Mouse (Mus musculus): ENCODE results near the gene Lysmd1. TPM values are rescaled to one million over a fixed set of nuclear protein-coding genes. Genes with fewer than 3 reads are reported as not detected.
"Not testable (repeated sequence)": the region's sequence is repeated elsewhere in the genome, so short reads cannot be mapped to it uniquely, and the experiment has no call there.

Lysmd1 gene
- polyA plus RNA-seq, 1 experiment from 2014 or later: 14.0 TPM

- Histone ChIP-seq H3K36me3 (replicated peaks) (peaks cover 65% of the 10 kb centered on the region), H3K9me3 (no peaks in the 10 kb centered on the region), H3K27ac (replicated peaks) (no peak within 1 kb of the TSS), H3K4me3 (no peak within 1 kb of the TSS), H3K27me3 (replicated peaks; ENCODE audit: low read depth, poor library complexity, severe bottlenecking) (no peaks in the 10 kb centered on the region), H3K4me1 (no peaks in the 10 kb centered on the region)
- WGBS: 67% methylated on average over 6 of the region's 6 CpGs
- no peak for DNase-seq (ENCODE audit: low spot score)
These were observed 9.6 kb upstream of the Lysmd1 start, which contains the start of gene Tmod4 for GRCm38 (mm10) chr3:95124246-95124645. Gene Tmod4 (plus strand): TSS chr3:95124476.

GRCm38 (mm10) chr3:95124972-95125371 is 8.9 kb upstream of the Lysmd1 start:
- Histone ChIP-seq H3K36me3 (replicated peaks) (peaks cover 65% of the 10 kb centered on the region), H3K4me1 (no peaks in the 10 kb centered on the region), H3K9me3 (no peaks in the 10 kb centered on the region), H3K27me3 (replicated peaks; ENCODE audit: low read depth, poor library complexity, severe bottlenecking) (no peaks in the 10 kb centered on the region), H3K27ac (replicated peaks) (no peak overlapping the region), H3K4me3 (no peak overlapping the region)
- WGBS: 64% methylated on average over 5 of the region's 5 CpGs
- no peak for DNase-seq (ENCODE audit: low spot score)

- DNase-seq (ENCODE audit: low spot score): no peak
These were observed 4.6 kb upstream of the Lysmd1 start for GRCm38 (mm10) chr3:95129226-95129651.

DNA sequence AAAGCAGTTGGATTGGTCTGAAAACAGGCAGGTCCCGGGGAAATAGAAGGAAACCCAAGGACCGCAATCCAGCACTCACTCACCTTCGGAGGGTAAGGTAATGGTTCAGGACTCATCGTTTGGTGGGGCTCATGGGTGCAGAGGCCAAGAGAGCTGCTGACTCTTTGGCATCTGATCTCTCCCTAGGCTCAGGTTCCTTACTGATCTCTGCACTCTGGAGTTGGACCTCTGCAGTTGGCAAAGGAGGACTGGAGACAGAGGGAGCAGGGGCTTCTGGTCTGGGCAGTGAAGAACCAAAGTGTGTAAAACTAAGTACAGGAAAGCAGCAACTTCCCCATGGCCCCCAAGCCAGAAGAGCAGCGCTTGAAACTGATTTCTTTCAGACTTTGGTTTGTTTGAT is 3.8 kb upstream of the Lysmd1 start:
- H3K27me3 ChIP-seq (replicated peaks; ENCODE audit: low read depth, poor library complexity, severe bottlenecking): no peaks in the 10 kb centered on the region
- peaks cover 48% of the 10 kb centered on the region for H3K36me3 ChIP-seq (replicated peaks)
- H3K4me1 ChIP-seq: peaks cover 12% of the 10 kb centered on the region
- H3K27ac ChIP-seq (replicated peaks): no peak overlapping the region
- no peaks in the 10 kb centered on the region for H3K9me3 ChIP-seq
- WGBS: 90% methylated on average over 5 of the region's 5 CpGs
- no peak for DNase-seq (ENCODE audit: low spot score)
- no peak overlapping the region for H3K4me3 ChIP-seq

More at GRCm38 (mm10) chr3:95129226-95129651, 4.6 kb upstream of the Lysmd1 start:
- Histone ChIP-seq H3K4me3 (no peak overlapping the region), H3K4me1 (peaks cover 9% of the 10 kb centered on the region), H3K36me3 (replicated peaks) (peaks cover 48% of the 10 kb centered on the region), H3K27ac (replicated peaks) (no peak overlapping the region), H3K27me3 (replicated peaks; ENCODE audit: low read depth, poor library complexity, severe bottlenecking) (no peaks in the 10 kb centered on the region), H3K9me3 (no peaks in the 10 kb centered on the region)
- 67% methylated on average over 6 of the region's 6 CpGs for WGBS

DNA sequence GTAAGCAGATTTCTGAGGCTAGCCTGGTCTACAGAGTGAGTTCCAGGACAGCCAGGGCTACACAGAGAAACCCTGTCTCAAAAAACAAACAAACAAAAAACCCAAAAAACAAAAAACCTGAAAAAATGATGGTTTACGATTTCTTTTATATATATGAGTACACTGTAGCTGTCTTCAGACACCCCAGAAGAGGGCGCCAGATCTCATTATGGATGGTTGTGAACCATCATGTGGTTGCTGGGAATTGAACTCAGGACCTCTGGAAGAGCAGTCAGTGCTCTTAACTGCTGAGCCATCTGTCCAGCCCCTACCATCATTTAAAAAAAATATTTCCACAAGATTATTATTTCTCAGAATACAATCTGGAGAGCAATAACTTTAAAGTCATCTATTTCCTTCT is 1.5 kb upstream of the Lysmd1 start:
- peaks cover 48% of the 10 kb centered on the region for H3K36me3 ChIP-seq (replicated peaks)
- WGBS: 86% methylated on average over 2 of the region's 2 CpGs
- peaks cover 23% of the 10 kb centered on the region for H3K4me1 ChIP-seq
- H3K9me3 ChIP-seq; DNase-seq (ENCODE audit: low spot score); H3K27me3 ChIP-seq (replicated peaks; ENCODE audit: low read depth, poor library complexity, severe bottlenecking); H3K27ac ChIP-seq (replicated peaks): not testable (repeated sequence)
- peak overlapping the region; percentile 78 for H3K4me3 ChIP-seq

DNA sequence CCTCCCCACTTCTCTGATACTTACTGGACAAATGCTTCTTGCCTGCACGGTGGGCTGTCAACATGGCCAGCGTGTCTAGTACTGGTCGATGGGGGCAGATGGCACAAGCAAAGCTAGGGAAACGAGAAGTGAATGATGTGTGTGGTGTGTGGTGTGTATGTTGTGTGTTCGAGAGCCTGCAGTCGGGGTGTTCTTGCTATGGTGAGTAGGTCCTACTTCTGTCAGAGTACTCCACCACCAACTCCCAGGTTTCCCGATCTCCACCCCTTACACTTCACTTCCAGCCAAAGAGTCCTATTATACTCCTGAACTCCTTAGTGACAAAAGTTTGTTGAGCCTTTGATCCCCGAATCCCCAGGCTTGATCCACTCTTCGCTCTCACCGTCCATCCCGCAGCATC is 712 bp upstream of the Lysmd1 start:
- no peaks in the 10 kb centered on the region for H3K9me3 ChIP-seq
- H3K36me3 ChIP-seq (replicated peaks): peaks cover 46% of the 10 kb centered on the region
- H3K4me1 ChIP-seq: peaks cover 27% of the 10 kb centered on the region
- 56% methylated on average over 11 of the region's 11 CpGs for WGBS
- H3K27me3 ChIP-seq (replicated peaks; ENCODE audit: low read depth, poor library complexity, severe bottlenecking): no peaks in the 10 kb centered on the region
- H3K27ac ChIP-seq (replicated peaks): peak overlapping the region; percentile 88
- peak overlapping the region; percentile 78 for H3K4me3 ChIP-seq
- DNase-seq (ENCODE audit: low spot score): no peak

GRCm38 (mm10) chr3:95134133-95134532 is 245 bp downstream of the Lysmd1 start:
- no CpG with 5 or more reads among the region's 12 CpGs for WGBS
- not testable (repeated sequence) for DNase-seq (ENCODE audit: low spot score); H3K27me3 ChIP-seq (replicated peaks; ENCODE audit: low read depth, poor library complexity, severe bottlenecking); H3K27ac ChIP-seq (replicated peaks); H3K9me3 ChIP-seq
- H3K36me3 ChIP-seq (replicated peaks): peaks cover 37% of the 10 kb centered on the region
- H3K4me3 ChIP-seq: peak overlapping the region; percentile 78
- peaks cover 27% of the 10 kb centered on the region for H3K4me1 ChIP-seq

- Histone ChIP-seq H3K4me1 (peaks cover 27% of the 10 kb centered on the region), H3K27me3 (replicated peaks; ENCODE audit: low read depth, poor library complexity, severe bottlenecking) (no peaks in the 10 kb centered on the region), H3K4me3 (peak overlapping the region; percentile 50), H3K9me3 (no peaks in the 10 kb centered on the region), H3K36me3 (replicated peaks) (peaks cover 36% of the 10 kb centered on the region), H3K27ac (replicated peaks) (no peak overlapping the region)
- DNase-seq (ENCODE audit: low spot score): no peak
- 30% methylated on average over 6 of the region's 6 CpGs for WGBS
These were observed 1.1 kb downstream of the Lysmd1 start for GRCm38 (mm10) chr3:95135023-95135422.

DNA sequence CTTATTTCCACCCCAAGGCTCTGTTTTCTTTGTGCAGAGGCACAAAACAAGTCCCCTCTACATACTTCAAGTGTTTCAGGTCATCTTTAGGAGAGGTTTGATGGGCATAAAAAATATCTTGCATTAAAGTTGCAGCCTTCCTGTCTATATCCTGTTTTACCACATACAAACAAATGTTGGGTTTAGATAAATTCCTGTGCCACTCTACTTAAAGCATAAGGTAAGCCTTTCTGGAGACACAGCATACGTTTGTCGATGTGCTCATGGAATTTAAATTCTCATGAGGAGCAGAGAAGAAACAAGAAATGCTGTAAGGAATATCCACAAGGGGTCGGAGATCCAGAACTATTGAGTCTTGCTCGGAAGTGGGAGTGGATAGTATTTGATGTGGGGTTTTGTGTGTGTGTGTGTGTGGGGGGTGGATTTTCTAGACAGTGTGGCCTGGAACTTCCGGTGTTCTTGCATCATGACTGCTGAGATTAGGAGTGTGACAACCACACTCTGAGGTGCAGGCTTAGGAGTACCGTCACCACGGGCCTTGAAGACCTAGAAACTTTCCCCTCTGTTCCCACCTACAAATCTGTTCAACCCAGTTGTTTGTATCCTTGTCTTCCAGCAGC is 1.7 kb downstream of the Lysmd1 start:
- no peak for DNase-seq (ENCODE audit: low spot score)
- peaks cover 37% of the 10 kb centered on the region for H3K36me3 ChIP-seq (replicated peaks)

DNA sequence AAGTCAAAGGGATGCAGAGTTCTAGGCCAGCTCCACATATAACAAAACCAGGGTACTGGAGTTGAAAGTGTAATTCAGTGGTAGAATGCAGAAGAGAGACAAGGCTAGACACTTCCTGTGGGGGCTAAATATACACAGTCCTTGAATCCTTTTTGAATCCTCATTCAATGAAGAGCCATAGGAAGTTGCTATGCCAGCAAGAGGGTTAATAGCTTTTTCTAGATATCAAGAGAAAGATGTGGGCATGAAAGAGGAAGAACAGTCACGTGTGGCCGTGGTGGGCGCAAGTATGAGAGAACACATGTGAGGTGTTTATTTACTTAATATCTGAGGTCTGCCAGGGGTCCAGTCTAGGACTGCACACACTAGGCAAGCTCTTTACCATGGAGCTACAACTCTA is 2.4 kb downstream of the Lysmd1 start:
- Histone ChIP-seq H3K9me3 (no peaks in the 10 kb centered on the region), H3K4me3 (no peak overlapping the region), H3K36me3 (replicated peaks) (peaks cover 41% of the 10 kb centered on the region), H3K27ac (replicated peaks) (no peak overlapping the region), H3K4me1 (peaks cover 27% of the 10 kb centered on the region), H3K27me3 (replicated peaks; ENCODE audit: low read depth, poor library complexity, severe bottlenecking) (no peaks in the 10 kb centered on the region)
- no peak for DNase-seq (ENCODE audit: low spot score)
- WGBS: 91% methylated on average over 3 of the region's 3 CpGs

More for the DNA sequence above, 1.7 kb downstream of the Lysmd1 start:
- peaks cover 27% of the 10 kb centered on the region for H3K4me1 ChIP-seq
- H3K27me3 ChIP-seq (replicated peaks; ENCODE audit: low read depth, poor library complexity, severe bottlenecking): no peaks in the 10 kb centered on the region
- no peaks in the 10 kb centered on the region for H3K9me3 ChIP-seq
- H3K27ac ChIP-seq (replicated peaks): no peak overlapping the region
- peak overlapping the region; percentile 50 for H3K4me3 ChIP-seq
- 92% methylated on average over 7 of the region's 7 CpGs for WGBS

- H3K27ac ChIP-seq (replicated peaks): no peak overlapping the region
- 72% methylated on average over 25 of the region's 25 CpGs for WGBS
These were observed 5.8 kb downstream of the Lysmd1 start for GRCm38 (mm10) chr3:95139586-95140288.

DNA sequence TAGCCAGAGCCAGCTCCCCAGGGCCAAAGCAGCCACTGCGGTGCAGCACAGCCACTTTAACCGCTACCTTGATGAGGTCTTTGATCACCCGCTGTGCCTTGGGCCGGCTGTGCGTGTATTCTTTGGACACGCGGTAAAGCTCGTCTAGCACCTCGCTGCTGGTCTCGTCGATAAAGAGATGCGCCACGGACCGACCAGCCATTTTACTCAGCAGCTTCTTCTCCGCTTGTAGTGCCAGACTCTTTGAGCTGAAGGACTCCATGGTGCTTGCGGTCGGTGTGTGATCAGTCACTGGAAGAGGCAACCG is 6.4 kb downstream of the Lysmd1 start:
- no peaks in the 10 kb centered on the region for H3K9me3 ChIP-seq
- H3K4me1 ChIP-seq: peaks cover 13% of the 10 kb centered on the region
- 66% methylated on average over 18 of the region's 18 CpGs for WGBS
- no peaks in the 10 kb centered on the region for H3K27me3 ChIP-seq (replicated peaks; ENCODE audit: low read depth, poor library complexity, severe bottlenecking)
- DNase-seq (ENCODE audit: low spot score): no peak
- H3K4me3 ChIP-seq: 0 out of 2 replicates have a peak overlapping the region, but pooled peaks have one; percentile 13
- H3K36me3 ChIP-seq (replicated peaks): peaks cover 31% of the 10 kb centered on the region
- H3K27ac ChIP-seq (replicated peaks): no peak overlapping the region

More at GRCm38 (mm10) chr3:95139586-95140288, 5.8 kb downstream of the Lysmd1 start:
- no peaks in the 10 kb centered on the region for H3K9me3 ChIP-seq
- no peak for DNase-seq (ENCODE audit: low spot score)
- peaks cover 18% of the 10 kb centered on the region for H3K4me1 ChIP-seq
- peaks cover 31% of the 10 kb centered on the region for H3K36me3 ChIP-seq (replicated peaks)
- no peak overlapping the region for H3K4me3 ChIP-seq
- no peaks in the 10 kb centered on the region for H3K27me3 ChIP-seq (replicated peaks; ENCODE audit: low read depth, poor library complexity, severe bottlenecking)

DNA sequence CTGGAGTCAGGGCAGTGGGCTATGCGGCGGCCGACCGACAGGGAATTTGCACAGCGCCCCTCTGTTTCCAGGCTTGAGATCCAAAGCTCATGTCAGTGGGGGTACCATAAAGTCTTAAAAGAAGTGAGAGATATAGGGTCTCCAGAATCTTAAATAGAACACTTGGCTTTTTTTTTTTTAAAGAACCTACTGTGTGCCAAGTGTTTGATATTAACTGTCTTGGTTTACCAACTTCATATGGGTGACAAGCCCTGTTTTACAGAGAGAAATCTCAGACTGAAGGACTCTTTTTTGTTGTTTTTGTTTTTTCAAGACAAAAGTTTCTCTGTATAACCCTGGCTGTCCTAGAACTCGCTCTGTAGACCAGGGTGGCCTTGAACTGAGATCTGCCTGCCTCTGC is 6.9 kb downstream of the Lysmd1 start:
- peaks cover 31% of the 10 kb centered on the region for H3K36me3 ChIP-seq (replicated peaks)
- no peaks in the 10 kb centered on the region for H3K27me3 ChIP-seq (replicated peaks; ENCODE audit: low read depth, poor library complexity, severe bottlenecking)
- WGBS: 86% methylated on average over 6 of the region's 6 CpGs
- no peak for DNase-seq (ENCODE audit: low spot score)
- H3K9me3 ChIP-seq: no peaks in the 10 kb centered on the region
- H3K27ac ChIP-seq (replicated peaks): no peak overlapping the region
- H3K4me3 ChIP-seq: 0 out of 2 replicates have a peak overlapping the region, but pooled peaks have one; percentile 13
- peaks cover 7% of the 10 kb centered on the region; the same call in 1 of the 2 replicates for H3K4me1 ChIP-seq

All from embryonic facial prominence, embryonic 10.5 days (tissue).